Mouse (Mus musculus) heart, embryonic 13.5 days (tissue): ENCODE measurements around the gene Baz2a. TPM values are rescaled to one million over a fixed set of nuclear protein-coding genes. Genes with fewer than 3 reads are reported as not detected.
A peak's percentile ranks its signal among the peaks of the same experiment; 100 is the strongest.
"Not testable (repeated sequence)": the region's sequence is repeated elsewhere in the genome, so short reads cannot be mapped to it uniquely, and the experiment has no call there.

Experiments
- ATAC-seq: fragments of 200-750 bp; cut with Nextera tagmentation; 2 replicates; pipeline ENCODE4 v1.8.0; 2017; ENCODE audit warnings: moderate TSS enrichment; ENCODE audit not compliant: insufficient number of reproducible peaks, low FRiP score, low TSS enrichment; ENCODE audit errors: extremely low read depth
- H3K27ac ChIP-seq: fragments of 300-500 bp; sonication (generic); replicated peaks from 2 replicates; pipeline ENCODE4 v1.5.1; 2015; ENCODE audit warnings: moderate library complexity, mild to moderate bottlenecking, inconsistent platforms
- H3K27me3 ChIP-seq: fragments of 300-500 bp; sonication (generic); replicated peaks from 2 replicates; pipeline ENCODE4 v1.6.1; 2015; ENCODE audit warnings: mild to moderate bottlenecking, inconsistent platforms
- H3K36me3 ChIP-seq: fragments of 300-500 bp; sonication (generic); 2 replicates; pipeline ENCODE4 v1.6.1; 2015; ENCODE audit warnings: mild to moderate bottlenecking, inconsistent platforms
- H3K4me1 ChIP-seq: fragments of 300-500 bp; sonication (generic); 2 replicates; pipeline ENCODE4 v1.6.1; 2015; ENCODE audit warnings: inconsistent platforms
- H3K4me2 ChIP-seq: fragments of 300-500 bp; sonication (generic); 2 replicates; pipeline ENCODE4 v1.6.1; 2015; ENCODE audit warnings: inconsistent platforms, mild to moderate bottlenecking, moderate library complexity
- H3K4me3 ChIP-seq: fragments of 300-500 bp; sonication (generic); 2 replicates; pipeline ENCODE4 v1.5.1; 2015; ENCODE audit warnings: moderate library complexity, mild to moderate bottlenecking, inconsistent platforms
- H3K9ac ChIP-seq: fragments of 300-500 bp; sonication (generic); 2 replicates; pipeline ENCODE4 v1.6.1; 2015; ENCODE audit warnings: inconsistent platforms, mild to moderate bottlenecking, moderate library complexity
- H3K9me3 ChIP-seq: fragments of 300-500 bp; sonication (generic); 2 replicates; pipeline ENCODE4 v1.6.1; 2016; ENCODE audit warnings: inconsistent platforms
- WGBS: fragments of 180-500 bp; shearing (Covaris S2); methylation state at CpG from one replicate; pipeline ENCODE4 v1.1.7; 2015; ENCODE audit warnings: mixed read lengths; 5-methylcytosine and 5-hydroxymethylcytosine counted together
- microRNA counts: library from miRNA; unstranded; fragments of <30 nt; microRNA quantifications from one replicate; lab custom pipeline; 2016
- microRNA-seq: library from miRNA; unstranded; fragments of <30 nt; microRNA quantifications from one replicate; pipeline ENCODE4, GENCODE M21; 2016
- polyA plus RNA-seq: library from polyadenylated mRNA; unstranded; fragments of >200 nt; fragmentation: Nextera tagmentation; extraction: Ambion mirVana; gene quantifications from 2 replicates; pipeline ENCODE4 v1.2.1, GENCODE M21; 2015

The Baz2a gene
- polyA plus RNA-seq, 1 experiment from 2014 or later, result 7.4 TPM

DNA sequence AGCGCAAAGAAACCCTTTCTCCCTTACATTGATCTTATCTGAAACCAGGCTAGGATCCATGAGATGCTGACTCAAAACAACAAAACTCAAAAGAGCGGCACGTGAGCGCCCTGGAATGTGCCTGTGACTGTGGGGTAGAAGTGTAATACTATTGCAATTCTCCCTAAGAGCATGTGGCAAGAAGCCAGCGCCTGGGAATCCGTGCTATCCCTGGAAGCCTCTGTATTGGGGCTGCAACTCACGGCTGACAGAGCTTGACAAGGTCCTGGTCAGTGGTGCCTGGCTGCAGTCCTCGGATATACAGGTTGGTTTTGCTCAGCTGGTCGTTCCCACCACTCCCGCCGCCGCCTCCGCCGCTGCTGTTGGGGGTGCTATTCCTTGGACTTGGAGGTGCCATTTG lies 59.6 kb downstream of the Baz2a start:
- WGBS, result 45% methylated on average over 14 of the region's 14 CpGs
- Histone ChIP-seq H3K36me3 (peaks cover 28% of the 10 kb centered on the region), H3K9ac (peak overlapping the region; percentile 44; the same call in 1 of the 2 replicates), H3K9me3 (no peaks in the 10 kb centered on the region), H3K4me1 (peaks cover 47% of the 10 kb centered on the region), H3K27ac (peak overlapping the region; percentile 90), H3K4me3 (peak overlapping the region; percentile 19; the same call in 1 of the 2 replicates), H3K4me2 (peak overlapping the region; percentile 56), H3K27me3 (no peaks in the 10 kb centered on the region)
- ATAC-seq, result peak; percentile 16

DNA sequence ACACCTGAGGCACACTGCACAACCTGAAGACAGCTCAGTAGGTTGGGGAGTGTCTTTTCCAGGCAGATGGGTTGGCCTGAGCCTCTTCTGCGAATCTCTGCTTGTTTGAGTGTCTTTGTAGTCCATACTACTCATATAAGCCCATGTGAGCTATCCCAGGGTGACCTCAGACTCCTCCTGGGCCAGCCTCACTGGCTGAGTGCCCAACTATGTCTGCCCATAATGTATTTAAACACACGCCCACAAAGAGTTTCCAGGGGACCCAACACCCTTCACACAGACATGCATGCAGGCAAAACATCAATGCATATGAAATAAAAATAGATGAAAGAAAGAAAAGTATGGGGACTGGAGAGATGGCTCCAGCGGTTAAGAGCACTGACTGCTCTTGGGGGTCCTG lies 62.6 kb downstream of the Baz2a start:
- peaks cover 12% of the 10 kb centered on the region; the same call in 1 of the 2 replicates for H3K36me3 ChIP-seq
- no peak overlapping the region for H3K4me2 ChIP-seq
- H3K27ac ChIP-seq, result peak overlapping the region; percentile 43; the same call in 1 of the 2 replicates
- H3K9ac ChIP-seq, result peak overlapping the region; percentile 13; the same call in 1 of the 2 replicates
- peaks cover 48% of the 10 kb centered on the region for H3K4me1 ChIP-seq
- WGBS, result 60% methylated on average over 3 of the region's 3 CpGs
- no peak overlapping the region for H3K4me3 ChIP-seq
- no peak for ATAC-seq
- H3K9me3 ChIP-seq, result no peaks in the 10 kb centered on the region
- no peaks in the 10 kb centered on the region for H3K27me3 ChIP-seq

GRCm38 (mm10) chr10:128165726-128166125 lies 74.3 kb downstream of the Baz2a start:
- H3K9ac ChIP-seq, H3K9me3 ChIP-seq, H3K4me3 ChIP-seq, H3K27ac ChIP-seq, H3K27me3 ChIP-seq, H3K4me2 ChIP-seq, ATAC-seq: not testable (repeated sequence)
- peaks cover 26% of the 10 kb centered on the region for H3K36me3 ChIP-seq
- WGBS, result 94% methylated on average over 3 of the region's 3 CpGs
- peaks cover 18% of the 10 kb centered on the region for H3K4me1 ChIP-seq

- Histone ChIP-seq H3K4me1 (peaks cover 18% of the 10 kb centered on the region), H3K27me3 (no peaks in the 10 kb centered on the region), H3K9me3 (no peaks in the 10 kb centered on the region), H3K27ac (peak overlapping the region; percentile 63), H3K4me2 (no peak overlapping the region), H3K36me3 (peaks cover 29% of the 10 kb centered on the region), H3K4me3 (no peak overlapping the region), H3K9ac (peak overlapping the region; percentile 3; the same call in 1 of the 2 replicates)
- no peak for ATAC-seq
- 30% methylated on average over 6 of the region's 6 CpGs for WGBS
Measured at GRCm38 (mm10) chr10:128167091-128167490, 75.7 kb downstream of the Baz2a start.

DNA sequence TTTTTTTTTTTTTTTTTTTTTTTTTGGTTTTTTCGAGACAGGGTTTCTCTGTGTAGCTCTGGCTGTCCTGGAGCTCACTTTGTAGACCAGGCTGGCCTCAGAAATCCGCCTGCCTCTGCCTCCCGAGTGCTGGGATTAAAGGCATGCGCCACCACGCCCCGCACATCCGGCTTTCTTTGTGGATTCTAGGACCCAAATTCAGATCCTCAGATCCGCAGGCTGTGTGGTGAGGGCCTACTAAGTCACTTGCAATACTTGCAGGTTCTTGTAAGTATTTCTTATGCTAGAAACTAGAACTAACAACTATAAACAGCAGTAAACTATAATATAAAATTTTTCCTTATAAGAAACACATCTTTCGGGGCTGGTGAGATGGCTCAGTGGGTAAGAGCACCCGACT lies 80.0 kb downstream of the Baz2a start:
- H3K4me2 ChIP-seq, H3K9me3 ChIP-seq, ATAC-seq, H3K27me3 ChIP-seq, H3K9ac ChIP-seq, H3K4me3 ChIP-seq, H3K36me3 ChIP-seq, H3K27ac ChIP-seq: not testable (repeated sequence)
- peaks cover 41% of the 10 kb centered on the region for H3K4me1 ChIP-seq
- 94% methylated on average over 10 of the region's 10 CpGs for WGBS

GRCm38 (mm10) chr10:128175302-128175701 lies 83.9 kb downstream of the Baz2a start:
- peaks cover 41% of the 10 kb centered on the region for H3K4me1 ChIP-seq
- 6% methylated on average over 3 of the region's 3 CpGs for WGBS
- no peaks in the 10 kb centered on the region for H3K27me3 ChIP-seq
- 0 out of 2 replicates have a peak, but pooled peaks cover 6% of the 10 kb centered on the region for H3K36me3 ChIP-seq
- H3K9me3 ChIP-seq, result no peaks in the 10 kb centered on the region
- peak overlapping the region; percentile 90 for H3K27ac ChIP-seq
- H3K4me2 ChIP-seq, result peak overlapping the region; percentile 90
- peak overlapping the region; percentile 66 for H3K4me3 ChIP-seq
- H3K9ac ChIP-seq, result peak overlapping the region; percentile 93
- ATAC-seq, result no peak

DNA sequence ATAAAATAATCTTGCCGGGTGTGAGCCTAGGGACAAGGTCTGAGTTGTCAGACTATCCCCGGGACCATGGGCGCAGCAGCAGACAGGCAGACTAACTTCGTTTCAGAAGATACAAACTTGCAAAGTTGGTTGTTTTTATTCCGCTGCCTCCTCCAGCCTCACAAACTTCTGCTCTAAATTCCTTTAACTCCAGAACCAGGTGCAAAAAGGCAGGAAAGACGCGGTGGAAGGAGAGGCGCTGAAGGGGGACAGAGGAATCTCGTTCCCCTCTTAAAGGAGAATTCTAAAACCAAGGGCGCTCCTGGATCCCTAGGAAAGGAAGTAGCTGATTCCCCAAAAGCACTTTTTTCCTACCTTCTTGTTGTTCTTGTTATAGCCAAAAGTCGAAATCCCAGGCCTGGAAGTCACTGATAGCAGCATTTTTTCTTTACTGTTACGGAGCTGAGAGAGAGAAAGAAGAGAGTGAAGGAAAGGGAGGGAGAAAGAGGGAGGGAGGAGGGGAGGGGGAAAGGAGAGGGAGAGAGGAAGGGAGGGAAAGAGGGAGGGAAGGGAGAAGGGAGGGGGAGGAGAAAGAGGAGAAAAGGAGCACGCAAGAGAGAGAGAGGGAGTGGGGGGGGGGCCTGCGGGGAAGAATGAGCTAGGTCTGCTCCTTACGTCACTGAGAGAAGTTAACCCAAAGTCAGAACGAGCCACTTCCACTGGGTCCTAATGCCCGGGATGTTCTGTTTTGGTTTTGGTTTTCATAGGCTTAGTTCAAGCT lies 84.8 kb downstream of the Baz2a start:
- under 1% methylated on average over 17 of the region's 17 CpGs for WGBS
- H3K27ac ChIP-seq, result peak overlapping the region; percentile 90
- no peaks in the 10 kb centered on the region for H3K27me3 ChIP-seq
- H3K9me3 ChIP-seq, result no peaks in the 10 kb centered on the region
- H3K4me1 ChIP-seq, result peaks cover 44% of the 10 kb centered on the region
- ATAC-seq, result peak; percentile 62; the same call in 1 of the 2 replicates
- H3K9ac ChIP-seq, result peak overlapping the region; percentile 93
- peak overlapping the region; percentile 66 for H3K4me3 ChIP-seq
- no peaks in the 10 kb centered on the region for H3K36me3 ChIP-seq
- peak overlapping the region; percentile 90 for H3K4me2 ChIP-seq

DNA sequence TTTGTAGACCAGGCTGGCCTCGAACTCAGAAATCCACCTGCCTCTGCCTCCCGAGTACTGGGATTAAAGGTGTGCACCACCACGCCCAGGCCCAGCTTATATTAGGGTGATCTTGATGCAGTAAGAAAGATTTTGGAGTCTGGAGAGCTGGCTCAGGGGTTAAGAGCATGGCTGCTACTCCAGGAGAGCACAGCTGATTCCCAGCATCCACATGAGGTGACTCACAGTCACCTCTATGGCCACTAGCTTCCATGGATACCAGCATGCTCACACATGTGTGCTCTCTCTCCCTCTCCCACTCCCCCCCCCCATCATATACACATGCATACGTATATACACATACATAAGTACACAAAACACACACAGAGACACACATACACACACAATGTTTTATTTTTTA lies 85.9 kb downstream of the Baz2a start:
- WGBS, result 76% methylated on average over 4 of the region's 4 CpGs
- H3K9me3 ChIP-seq, result no peaks in the 10 kb centered on the region
- no peak for ATAC-seq
- no peaks in the 10 kb centered on the region for H3K27me3 ChIP-seq
- H3K4me2 ChIP-seq, result no peak overlapping the region
- H3K4me1 ChIP-seq, result peaks cover 44% of the 10 kb centered on the region
- H3K36me3 ChIP-seq, result no peaks in the 10 kb centered on the region
- H3K9ac ChIP-seq, result no peak overlapping the region
- H3K27ac ChIP-seq, result no peak overlapping the region
- no peak overlapping the region for H3K4me3 ChIP-seq

MicroRNA genes within 50 kb of the gene (microRNA counts, 519-probe panel; counts per million panel counts)
- 209 counts per million, percentile 61 among the panel's probes with 10 or more counts for microRNA mmu-miR-677 (lab: Ali Mortazavi, UCI)

Small RNAs within 50 kb of the gene (microRNA-seq; reads per million reads assigned to microRNA genes)
- gene Mir677, result 18.8 reads per million, percentile 34 among the genes with 10 or more reads in this experiment

Other genes with a start within 250 kb of the Baz2a start
- not detected in 2 replicates for gene Rdh19, start 241.6 kb upstream of the Baz2a start, polyA plus RNA-seq
- not detected in 2 replicates for gene Rdh16f2, start 225.1 kb upstream of the Baz2a start, polyA plus RNA-seq
- not detected in 2 replicates for gene Rdh7, start 202.8 kb upstream of the Baz2a start, polyA plus RNA-seq
- gene Sdr9c7, start 193.1 kb upstream of the Baz2a start, polyA plus RNA-seq, result not detected in 2 replicates
- gene Hsd17b6, start 84.0 kb upstream of the Baz2a start, polyA plus RNA-seq, result not detected in 2 replicates
- 50.5 and 53.2 TPM in 2 replicates for gene Prim1, start 76.4 kb upstream of the Baz2a start, polyA plus RNA-seq
- gene Naca, start 56.0 kb upstream of the Baz2a start, polyA plus RNA-seq, result 540 TPM in 2 replicates
- 301 and 338 TPM in 2 replicates for gene Ptges3, start 32.6 kb upstream of the Baz2a start, polyA plus RNA-seq
- 4,907 and 5,417 TPM in 2 replicates for gene Atp5b, start 8.3 kb upstream of the Baz2a start, polyA plus RNA-seq
- 35.4 and 37.3 TPM in 2 replicates for gene Rbms2, start 88.7 kb downstream of the Baz2a start, polyA plus RNA-seq
- gene Gls2, start 102.9 kb downstream of the Baz2a start, polyA plus RNA-seq, result 0.53 and 0.96 TPM in 2 replicates
- gene Spryd4, start 120.2 kb downstream of the Baz2a start, polyA plus RNA-seq, result 40.7 and 40.8 TPM in 2 replicates
- not detected in 2 replicates for gene Mip, start 134.3 kb downstream of the Baz2a start, polyA plus RNA-seq
- 32.2 and 34.0 TPM in 2 replicates for gene Timeless, start 140.5 kb downstream of the Baz2a start, polyA plus RNA-seq
- 0.10 and 0.17 TPM in 2 replicates for gene Apon, start 162.5 kb downstream of the Baz2a start, polyA plus RNA-seq
- 0.27 and 1.7 TPM in 2 replicates for gene Apof, start 177.1 kb downstream of the Baz2a start, polyA plus RNA-seq
- 9.7 and 9.8 TPM in 2 replicates for gene Stat2, start 179.0 kb downstream of the Baz2a start, polyA plus RNA-seq
- 1.8 and 2.6 TPM in 2 replicates for gene Il23a, start 207.2 kb downstream of the Baz2a start, polyA plus RNA-seq
- 24.9 and 25.7 TPM in 2 replicates for gene Pan2, start 211.8 kb downstream of the Baz2a start, polyA plus RNA-seq
- gene Cnpy2, start 230.9 kb downstream of the Baz2a start, polyA plus RNA-seq, result 193 and 228 TPM in 2 replicates
- gene Cs, start 246.2 kb downstream of the Baz2a start, polyA plus RNA-seq, result 396 and 409 TPM in 2 replicates